Mouse (Mus musculus): ENCODE measurements at regions not wholly inside any gene's neighbourhood (a gene's known extent, or its start where the extent isn't known, plus 50 kb on each side); places are given as distances from the start of the nearest gene placed in this dataset.

DNA sequence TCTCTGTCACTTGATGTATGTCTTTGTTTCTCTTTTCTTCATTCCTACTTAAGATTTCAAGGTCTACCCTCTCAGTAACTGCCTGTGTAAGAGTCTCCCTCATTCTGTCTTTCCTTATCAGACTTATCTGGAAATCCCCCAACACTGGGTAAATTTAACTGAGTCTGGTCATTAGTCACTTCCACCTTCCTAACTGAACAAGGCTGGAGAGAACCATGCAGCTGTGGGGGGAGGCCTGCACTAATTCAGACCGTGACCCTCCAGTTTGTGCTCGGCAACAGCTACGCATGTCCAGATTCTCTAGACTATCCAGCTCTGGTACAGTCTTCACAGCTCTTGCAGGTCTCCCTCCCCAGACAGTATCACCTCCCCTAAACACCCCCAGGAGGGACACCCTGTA lies 103.3 kb downstream of the Prox1 start:
- no peak for ATAC-seq (replicated peaks; ENCODE audit: low FRiP score, poor library complexity, severe bottlenecking)

- no peak for ATAC-seq (replicated peaks; ENCODE audit: low FRiP score, poor library complexity, severe bottlenecking)
Measured at GRCm38 (mm10) chr1:190066426-190066825, 104.1 kb downstream of the Prox1 start.

DNA sequence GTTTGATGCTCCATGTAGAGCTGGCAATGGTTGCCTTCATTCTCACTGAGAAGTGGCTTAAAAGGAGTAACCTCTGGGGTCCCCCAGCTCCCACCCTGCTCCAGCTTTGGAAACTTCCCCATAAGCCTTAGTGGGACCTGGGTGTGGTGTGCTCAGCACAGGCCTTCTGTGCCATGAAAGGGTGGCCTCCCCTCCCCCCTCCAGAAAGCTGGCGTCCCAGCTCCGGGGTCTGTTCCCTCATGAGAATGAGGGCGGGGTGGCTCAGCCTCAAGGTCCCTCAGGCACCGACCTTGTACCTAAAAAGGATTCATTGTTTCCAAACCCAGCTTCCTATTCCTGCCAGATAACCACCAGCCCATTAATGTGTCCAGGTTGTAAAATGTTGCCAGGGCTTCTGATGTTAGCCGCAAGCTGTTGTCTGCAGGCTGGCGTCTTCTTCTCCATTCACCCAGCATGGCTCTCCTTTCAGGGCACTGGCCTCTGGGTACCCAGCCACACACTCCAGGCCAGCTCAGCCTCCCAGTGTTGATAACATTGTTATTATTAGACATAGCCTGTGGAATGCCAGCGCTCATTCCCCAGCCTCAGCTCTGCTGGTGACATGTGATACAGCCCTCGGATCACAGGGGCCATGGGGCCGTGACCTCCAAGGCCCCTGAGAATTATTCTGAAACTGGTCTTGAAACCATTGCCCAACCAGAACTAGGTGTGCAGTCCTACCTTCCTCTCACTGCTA lies 108.8 kb downstream of the Prox1 start:
- no peak for ATAC-seq (replicated peaks; ENCODE audit: low FRiP score, poor library complexity, severe bottlenecking)

DNA sequence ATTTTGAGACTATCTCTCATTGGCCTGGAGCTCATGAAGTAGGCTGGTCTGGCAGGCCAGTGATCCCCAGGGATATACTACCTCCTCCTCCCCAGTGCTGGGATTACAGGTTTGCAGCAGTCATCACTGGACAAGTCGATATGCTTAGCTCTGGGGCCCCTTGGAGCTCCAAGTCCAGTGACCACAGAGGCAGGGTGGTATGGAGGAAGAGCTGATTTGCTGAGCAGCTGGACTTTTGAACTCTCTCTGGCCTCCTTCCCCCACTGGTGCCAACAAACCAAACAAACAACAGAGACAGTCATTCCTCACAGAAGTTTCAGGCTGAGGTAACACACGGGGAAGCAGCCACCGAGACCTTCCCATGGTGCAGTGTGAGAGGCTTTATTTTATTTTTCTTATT lies 111.5 kb downstream of the Prox1 start:
- no peak for ATAC-seq (replicated peaks; ENCODE audit: low FRiP score, poor library complexity, severe bottlenecking)

DNA sequence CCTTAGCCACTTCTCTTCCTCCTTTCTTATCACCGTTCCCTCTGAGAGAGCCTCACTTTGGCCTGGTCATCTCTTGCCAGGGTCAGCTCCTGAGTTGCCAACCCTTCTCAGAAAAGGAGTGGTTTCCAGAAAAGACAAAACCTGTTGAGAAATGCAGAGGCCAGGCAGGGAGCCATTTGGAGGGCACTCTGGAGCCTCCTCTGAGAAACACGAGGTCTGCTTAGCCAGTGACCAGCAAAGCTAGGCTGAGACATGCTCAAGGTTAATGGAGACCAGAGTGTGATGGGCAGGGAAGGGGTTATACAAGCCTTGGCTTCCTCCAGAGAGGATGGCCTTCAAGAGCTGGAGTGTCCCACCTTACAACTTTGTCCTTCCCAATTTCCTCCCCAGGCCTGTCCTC lies 113.6 kb downstream of the Prox1 start:
- no peak for ATAC-seq (replicated peaks; ENCODE audit: low FRiP score, poor library complexity, severe bottlenecking)

- no peak for ATAC-seq (replicated peaks; ENCODE audit: low FRiP score, poor library complexity, severe bottlenecking)
Measured at GRCm38 (mm10) chr1:190051903-190052302, 118.6 kb downstream of the Prox1 start.

GRCm38 (mm10) chr1:190048521-190049170 lies 121.9 kb downstream of the Prox1 start:
- no peak for ATAC-seq (replicated peaks; ENCODE audit: low FRiP score, poor library complexity, severe bottlenecking)

- ATAC-seq (replicated peaks; ENCODE audit: low FRiP score, poor library complexity, severe bottlenecking), result no peak
Measured at GRCm38 (mm10) chr1:190047201-190047600, 123.3 kb downstream of the Prox1 start.

DNA sequence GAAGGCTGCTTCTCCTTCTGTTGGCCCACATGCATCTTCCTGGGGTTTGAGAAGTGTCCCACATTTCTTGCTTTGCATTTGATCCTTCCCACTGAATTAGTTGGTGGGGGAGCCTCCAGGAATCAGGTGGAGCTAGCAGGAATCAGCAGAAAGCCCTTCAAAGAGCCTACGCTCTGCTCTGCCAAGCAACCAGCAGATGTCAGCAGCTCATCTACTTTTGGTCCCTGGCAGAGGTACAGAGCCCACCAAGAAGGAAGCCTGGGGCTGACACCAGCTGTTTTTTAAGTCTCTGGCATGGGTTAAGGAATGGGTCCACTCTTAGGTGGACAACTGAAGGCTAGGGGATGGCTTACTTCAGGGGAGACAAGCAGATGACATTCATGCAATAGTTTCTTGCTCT lies 123.6 kb upstream of the Smyd2 start:
- no peak for ATAC-seq (replicated peaks; ENCODE audit: low FRiP score, poor library complexity, severe bottlenecking)

DNA sequence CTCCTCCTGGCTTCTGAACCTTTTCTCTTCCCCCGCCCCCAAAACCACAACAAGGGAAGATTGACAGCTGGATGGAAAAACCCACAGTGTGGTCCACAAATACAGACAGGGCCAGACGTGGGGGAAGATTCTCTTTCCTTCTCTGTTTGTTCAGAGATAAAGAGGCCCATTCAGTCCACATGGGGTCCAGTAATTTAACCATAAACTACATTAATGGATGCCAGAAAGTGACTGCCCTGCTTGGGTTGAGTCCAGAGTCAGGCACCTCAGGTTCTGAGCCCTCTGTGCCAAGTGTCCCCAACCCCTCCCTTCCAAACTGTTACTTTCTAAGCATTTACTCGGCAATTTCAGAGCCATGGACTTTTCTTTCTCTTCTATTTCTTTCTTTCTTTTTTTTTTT lies 121.9 kb upstream of the Smyd2 start:
- ATAC-seq (replicated peaks; ENCODE audit: low FRiP score, poor library complexity, severe bottlenecking), result no peak

GRCm38 (mm10) chr1:190043156-190043555 lies 121.0 kb upstream of the Smyd2 start:
- no peak for ATAC-seq (replicated peaks; ENCODE audit: low FRiP score, poor library complexity, severe bottlenecking)

DNA sequence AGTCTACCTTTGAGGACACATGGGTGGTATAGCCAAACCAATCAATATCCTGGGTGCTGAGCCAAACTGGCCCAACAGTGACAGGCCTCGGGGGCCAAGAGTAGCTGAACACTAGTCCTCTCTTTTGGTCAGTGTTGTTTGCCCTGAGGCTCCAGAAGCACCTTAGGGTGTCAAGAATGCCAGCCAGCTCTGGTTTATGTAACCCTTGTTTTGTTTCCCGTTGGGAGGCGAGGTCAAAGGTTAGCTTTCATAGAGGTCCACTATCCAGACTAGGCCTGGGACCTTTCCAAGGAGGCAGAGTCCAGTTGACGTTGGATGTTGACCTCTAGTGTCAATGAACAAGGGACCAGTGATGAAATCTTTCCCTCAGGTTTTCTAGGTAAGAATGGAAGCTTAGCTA lies 120.0 kb upstream of the Smyd2 start:
- no peak for ATAC-seq (replicated peaks; ENCODE audit: low FRiP score, poor library complexity, severe bottlenecking)

DNA sequence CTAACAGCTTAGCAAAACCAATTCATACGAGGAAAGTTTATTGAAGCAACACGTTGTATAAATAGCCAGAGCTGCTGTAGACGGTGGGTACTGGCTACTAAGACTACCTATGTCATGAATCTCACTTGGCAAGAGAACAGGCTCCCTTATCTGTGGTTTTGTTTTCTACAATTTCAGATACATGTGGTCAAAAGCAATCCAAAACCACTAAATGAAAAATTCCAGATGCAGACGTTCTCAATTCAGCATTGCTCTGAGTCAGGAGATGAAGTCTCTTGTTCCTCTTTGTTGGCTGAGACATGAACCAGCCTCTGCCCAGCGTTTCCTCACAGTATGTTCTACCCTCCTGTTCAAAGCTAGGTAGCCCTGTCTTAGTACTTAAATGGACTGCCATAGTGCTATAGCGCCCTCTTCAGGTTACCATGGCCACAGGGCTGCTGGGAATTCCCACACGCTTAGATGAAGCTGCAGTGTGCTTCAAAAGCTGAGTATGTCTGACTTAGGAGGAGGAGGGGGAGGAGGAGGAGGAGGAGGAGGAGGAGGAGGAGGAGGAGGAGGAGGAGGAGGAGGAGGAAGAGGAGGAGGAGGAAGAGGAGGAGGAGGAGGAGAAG lies 119.0 kb upstream of the Smyd2 start:
- ATAC-seq (replicated peaks; ENCODE audit: low FRiP score, poor library complexity, severe bottlenecking), result no peak

DNA sequence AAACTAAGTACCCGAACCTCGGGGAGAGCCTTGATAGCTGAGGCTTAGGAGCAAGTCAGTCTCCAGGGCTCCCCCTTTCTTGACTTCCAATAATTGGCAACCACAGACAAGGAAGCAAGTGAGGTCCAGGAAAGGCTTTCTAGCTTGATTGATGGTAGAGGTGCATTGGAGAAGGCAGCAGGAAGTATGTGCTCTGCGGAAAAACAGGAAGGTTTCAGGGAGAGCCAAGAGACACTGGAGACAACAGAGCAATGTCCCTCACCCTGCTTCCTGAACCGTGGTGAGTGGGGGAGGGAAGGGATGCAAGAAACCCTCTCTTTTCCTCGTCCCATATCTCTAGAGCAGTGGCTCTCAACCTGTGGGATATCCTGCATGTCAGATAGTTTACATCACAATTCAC lies 115.9 kb upstream of the Smyd2 start:
- no peak for ATAC-seq (replicated peaks; ENCODE audit: low FRiP score, poor library complexity, severe bottlenecking)

DNA sequence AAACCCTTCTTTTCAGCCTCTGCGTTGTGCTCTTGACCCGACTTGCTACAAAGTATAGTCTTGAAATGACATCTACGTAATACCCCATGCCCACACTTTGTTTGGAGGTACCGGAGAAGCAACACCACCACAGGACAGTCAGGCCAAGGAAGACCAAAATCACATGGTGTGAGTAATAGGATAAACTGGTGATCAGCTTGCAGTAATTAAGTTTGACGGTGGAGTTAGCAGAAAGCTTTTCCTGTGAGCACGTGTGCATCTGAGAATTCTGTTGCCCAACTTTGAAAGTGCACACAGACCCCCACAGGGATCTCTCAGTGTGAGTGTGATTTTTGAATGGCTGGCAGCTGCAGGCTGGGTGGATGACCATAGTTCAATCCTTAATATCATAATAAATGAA lies 114.6 kb upstream of the Smyd2 start:
- no peak for ATAC-seq (replicated peaks; ENCODE audit: low FRiP score, poor library complexity, severe bottlenecking)

DNA sequence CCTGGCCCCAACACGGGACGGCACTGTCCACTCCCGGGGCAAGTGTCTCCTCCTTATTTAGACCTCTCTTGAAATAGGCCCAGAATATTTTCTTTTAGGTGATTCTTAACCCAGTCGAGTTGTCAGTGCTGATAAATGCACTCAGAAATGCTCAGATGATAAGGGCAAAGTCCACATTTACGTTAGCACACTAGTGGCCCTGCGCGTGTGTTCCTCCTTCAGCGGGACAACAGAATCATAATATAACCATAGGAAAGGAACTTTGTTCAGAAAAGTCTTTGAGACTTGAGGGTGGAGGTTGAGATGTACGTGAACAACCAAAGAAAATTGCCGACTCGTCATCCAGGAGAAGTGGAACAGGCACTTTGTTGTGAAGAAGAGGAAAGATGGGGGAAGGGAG lies 113.8 kb upstream of the Smyd2 start:
- ATAC-seq (replicated peaks; ENCODE audit: low FRiP score, poor library complexity, severe bottlenecking), result no peak

- ATAC-seq (replicated peaks; ENCODE audit: low FRiP score, poor library complexity, severe bottlenecking), result no peak
Measured at GRCm38 (mm10) chr1:190034091-190034490, 111.9 kb upstream of the Smyd2 start.

GRCm38 (mm10) chr1:190027536-190027935 lies 105.4 kb upstream of the Smyd2 start:
- ATAC-seq (replicated peaks; ENCODE audit: low FRiP score, poor library complexity, severe bottlenecking), result no peak

DNA sequence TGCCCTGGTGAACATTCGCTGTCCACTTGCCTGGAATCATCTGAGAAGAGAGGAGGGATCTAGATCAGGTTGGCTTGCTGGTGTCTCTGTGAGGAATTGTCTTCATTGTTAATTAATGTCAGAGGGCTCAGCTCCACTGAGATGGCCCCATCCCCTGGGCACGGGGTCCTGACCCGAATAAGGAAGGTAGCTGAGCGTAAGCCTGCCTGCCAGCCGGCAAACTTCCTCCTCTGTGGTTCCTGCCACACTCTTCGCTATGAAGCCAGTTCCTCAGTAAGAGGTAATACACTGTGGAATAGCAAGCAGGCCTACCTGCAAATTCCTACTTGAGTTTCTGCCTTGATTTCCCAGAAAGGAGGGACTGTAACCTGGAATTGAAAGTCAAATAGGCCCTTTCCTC lies 87.3 kb upstream of the Smyd2 start:
- ATAC-seq (replicated peaks; ENCODE audit: low FRiP score, poor library complexity, severe bottlenecking), result no peak

GRCm38 (mm10) chr1:190007271-190007670 lies 85.1 kb upstream of the Smyd2 start:
- ATAC-seq (replicated peaks; ENCODE audit: low FRiP score, poor library complexity, severe bottlenecking), result no peak

DNA sequence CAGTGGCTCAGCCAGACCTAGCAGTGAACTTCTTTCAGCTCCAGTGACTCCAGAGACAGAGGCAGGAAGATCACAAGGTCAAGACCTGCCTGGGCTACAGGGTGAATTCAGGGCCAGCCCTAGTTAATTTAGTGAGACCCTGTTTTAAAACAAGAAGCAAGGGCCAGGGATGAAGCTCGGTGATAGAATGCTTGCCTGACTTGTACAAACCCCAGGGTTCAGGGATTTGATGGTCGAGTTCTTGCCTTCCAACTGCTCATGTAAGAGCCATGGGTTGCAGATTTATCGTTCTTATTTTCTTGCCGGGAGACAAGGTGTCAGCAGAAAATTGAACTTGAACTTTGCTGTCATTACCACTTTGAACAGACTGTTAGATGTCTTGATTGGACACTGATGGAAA lies 78.9 kb upstream of the Smyd2 start:
- no peak for ATAC-seq (replicated peaks; ENCODE audit: low FRiP score, poor library complexity, severe bottlenecking)

Data from erythroblast, adult 5-6 weeks (primary cell).